Mouse (Mus musculus) midbrain, postnatal 0 days (tissue): Measurements from ENCODE around the gene Cd6. TPM values are rescaled to one million over a fixed set of nuclear protein-coding genes. Genes with fewer than 3 reads are reported as not detected.
A peak's percentile ranks its signal among the peaks of the same experiment; 100 is the strongest.

Source experiments
- ATAC-seq: fragments of 200-750 bp; cut with Nextera tagmentation; 2 replicates; pipeline ENCODE4 v1.8.0; 2017; ENCODE audit warnings: moderate number of reproducible peaks, mild to moderate bottlenecking, moderate TSS enrichment, moderate library complexity; ENCODE audit not compliant: low FRiP score
- DNase-seq: peaks from one replicate; pipeline ENCODE4 v3.0.0-alpha.2; 2015; ENCODE audit warnings: low spot score
- H3K27ac ChIP-seq: fragments of 300-500 bp; sonication (generic); 2 replicates; pipeline ENCODE4 v1.5.1; 2014; ENCODE audit warnings: low read depth, mild to moderate bottlenecking, low read length, mixed read lengths
- H3K27me3 ChIP-seq: fragments of 300-500 bp; sonication (generic); 2 replicates; pipeline ENCODE4 v1.6.1; 2014; ENCODE audit warnings: low read length, control low read depth, mixed read lengths; ENCODE audit not compliant: insufficient read depth
- H3K36me3 ChIP-seq: fragments of 300-500 bp; sonication (generic); 2 replicates; pipeline ENCODE4 v1.6.1; 2014; ENCODE audit warnings: low read length, control low read depth, mixed read lengths; ENCODE audit not compliant: insufficient read depth
- H3K4me1 ChIP-seq: fragments of 300-500 bp; sonication (generic); 2 replicates; pipeline ENCODE4 v1.6.1; 2014; ENCODE audit warnings: mild to moderate bottlenecking, control low read depth, antibody characterized with exemption, low read length, mixed read lengths; ENCODE audit not compliant: insufficient read depth
- H3K4me2 ChIP-seq: fragments of 300-500 bp; sonication (generic); 2 replicates; pipeline ENCODE4 v1.6.1; 2014; ENCODE audit warnings: low read depth, mild to moderate bottlenecking, low read length, mixed read lengths; ENCODE audit not compliant: poor library complexity, severe bottlenecking
- H3K4me3 ChIP-seq: fragments of 300-500 bp; sonication (generic); 2 replicates; pipeline ENCODE4 v1.5.1; 2014; ENCODE audit warnings: low read depth, mild to moderate bottlenecking, low read length, moderate library complexity
- H3K9ac ChIP-seq: fragments of 300-500 bp; sonication (generic); replicated peaks from 2 replicates; pipeline ENCODE4 v1.6.1; 2014; ENCODE audit warnings: mild to moderate bottlenecking, low read length, moderate library complexity, mixed read lengths; ENCODE audit not compliant: poor library complexity, severe bottlenecking
- H3K9me3 ChIP-seq: fragments of 300-500 bp; sonication (generic); 2 replicates; pipeline ENCODE4 v1.6.1; 2016; ENCODE audit warnings: low read length, control low read depth
- CTCF ChIP-seq: IDR thresholded peaks from 2 replicates; pipeline ENCODE4 v1.5.1; 2016; ENCODE audit warnings: antibody characterized with exemption, mild to moderate bottlenecking
- WGBS: fragments of 180-500 bp; shearing (Covaris S2); extraction: QIAGEN DNeasy Blood & Tissue Kit; methylation state at CpG from one replicate; pipeline ENCODE4 v1.1.7; 2014; 5-methylcytosine and 5-hydroxymethylcytosine counted together
- polyA plus RNA-seq: library from polyadenylated mRNA; unstranded; fragments of >200 nt; fragmentation: Nextera tagmentation; extraction: Ambion mirVana; gene quantifications from 2 replicates; pipeline ENCODE4 v1.2.1, GENCODE M21; 2015
- total RNA-seq: library from RNA; depleted of rRNA; stranded (reverse); fragments of >200 nt; gene quantifications from 2 replicates; pipeline ENCODE4 v1.2.3, GENCODE M21; 2014

Gene Cd6
- total and polyA plus RNA-seq, 2 experiments from 2014 or later: 0.22 TPM; not detected in 1

DNA sequence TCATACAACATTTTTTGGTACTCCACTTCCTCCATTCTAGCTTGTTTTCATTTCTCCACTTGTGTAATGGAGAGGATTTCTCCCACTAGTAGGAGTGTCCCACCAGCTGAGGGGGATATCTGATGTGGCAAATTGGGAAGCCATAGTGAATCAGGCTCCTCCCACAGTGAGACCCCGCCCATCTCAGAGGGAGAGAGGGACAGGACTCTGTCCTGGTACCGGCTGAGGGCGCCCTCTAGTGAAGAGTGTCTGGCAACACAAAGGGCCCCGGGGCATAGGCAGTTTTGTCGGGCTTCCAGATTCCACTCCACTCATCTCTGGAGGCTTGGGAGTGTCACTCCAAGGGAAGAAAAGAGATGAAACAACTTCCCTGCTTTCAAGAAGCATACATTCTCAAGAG lies 1.6 kb upstream of the Cd6 start:
- Histone ChIP-seq H3K9ac (no peak overlapping the region), H3K4me3 (no peak overlapping the region), H3K36me3 (no peaks in the 10 kb centered on the region), H3K27ac (no peak overlapping the region), H3K9me3 (no peaks in the 10 kb centered on the region), H3K27me3 (no peaks in the 10 kb centered on the region), H3K4me2 (no peak overlapping the region), H3K4me1 (no peaks in the 10 kb centered on the region)
- 13% methylated on average over 5 of the region's 5 CpGs for WGBS
- 0 out of 2 replicates have a peak, but pooled peaks have one; percentile 44 for ATAC-seq
- peak; percentile 64 for DNase-seq
- peak; percentile 60 for TF ChIP-seq CTCF

DNA sequence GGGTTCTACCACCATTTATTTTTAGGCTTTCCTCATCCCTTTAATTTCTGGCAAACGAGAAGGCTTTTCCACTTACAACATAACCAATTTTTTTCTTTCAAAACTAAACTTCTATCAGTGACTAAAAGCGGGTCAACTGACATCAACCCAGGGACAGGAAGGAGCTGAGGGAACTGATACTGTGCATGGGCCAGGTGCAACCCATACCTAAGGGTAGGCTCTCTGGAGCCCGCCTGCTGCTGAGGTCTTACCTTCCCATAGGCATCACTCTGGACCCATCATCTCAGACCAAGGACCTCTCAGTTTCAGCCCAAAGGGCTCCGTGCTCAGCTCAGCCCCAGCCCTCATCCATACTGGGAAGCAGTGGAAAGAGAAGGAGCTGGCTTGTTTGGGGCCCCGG lies 1.5 kb downstream of the Cd6 start:
- H3K36me3 ChIP-seq: no peaks in the 10 kb centered on the region
- H3K4me2 ChIP-seq: no peak overlapping the region
- H3K27me3 ChIP-seq: no peaks in the 10 kb centered on the region
- no peak for TF ChIP-seq CTCF
- no peak for ATAC-seq
- DNase-seq: no peak
- H3K9ac ChIP-seq: no peak overlapping the region
- H3K4me3 ChIP-seq: no peak overlapping the region
- no peak overlapping the region for H3K27ac ChIP-seq
- WGBS: 94% methylated on average over 5 of the region's 5 CpGs
- H3K9me3 ChIP-seq: no peaks in the 10 kb centered on the region
- no peaks in the 10 kb centered on the region for H3K4me1 ChIP-seq

DNA sequence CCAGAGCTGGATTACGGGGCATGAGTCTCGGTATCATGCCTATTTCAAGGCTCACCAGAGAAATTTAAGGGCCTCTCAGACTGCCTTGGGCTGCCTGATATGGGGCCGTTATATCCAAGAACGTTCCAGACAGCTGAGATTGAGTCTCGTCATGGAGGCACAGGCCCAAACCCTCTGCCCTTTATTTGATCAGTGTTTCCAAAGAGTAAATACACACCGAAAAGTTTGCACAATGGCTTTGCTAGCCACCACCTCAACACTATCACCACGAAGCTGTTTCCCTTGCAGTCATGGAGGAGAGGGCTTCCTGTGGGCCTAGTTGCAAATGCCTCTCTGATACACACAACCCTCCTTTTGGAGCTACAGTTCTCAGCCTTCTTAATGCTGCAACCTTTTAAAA lies 5.8 kb downstream of the Cd6 start:
- no peak for TF ChIP-seq CTCF
- H3K4me3 ChIP-seq: no peak overlapping the region
- H3K36me3 ChIP-seq: no peaks in the 10 kb centered on the region
- H3K4me1 ChIP-seq: no peaks in the 10 kb centered on the region
- H3K4me2 ChIP-seq: no peak overlapping the region
- H3K9me3 ChIP-seq: no peaks in the 10 kb centered on the region
- no peak overlapping the region for H3K9ac ChIP-seq
- no peak for ATAC-seq
- 92% methylated on average over 7 of the region's 7 CpGs for WGBS
- no peaks in the 10 kb centered on the region for H3K27me3 ChIP-seq
- DNase-seq: no peak
- no peak overlapping the region for H3K27ac ChIP-seq

DNA sequence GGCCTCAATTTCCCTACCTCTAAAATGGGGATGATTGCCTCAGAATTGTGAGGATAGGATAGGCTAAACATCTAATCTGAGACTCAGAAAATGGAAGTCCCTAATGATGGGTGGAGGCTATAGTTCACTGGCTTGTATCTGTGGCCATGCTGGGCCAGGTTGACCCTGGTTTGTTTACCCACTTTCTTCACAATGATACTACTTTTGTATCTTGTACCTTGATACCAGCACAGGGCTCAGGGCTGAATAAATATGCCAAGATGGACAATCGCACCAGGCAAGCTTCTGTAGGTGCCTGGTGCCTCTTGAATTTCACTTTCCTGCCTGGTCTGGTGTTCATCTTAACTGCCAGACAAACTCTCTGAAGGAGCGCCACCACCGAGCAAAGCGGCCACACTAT lies 7.3 kb downstream of the Cd6 start:
- H3K9ac ChIP-seq: no peak overlapping the region
- DNase-seq (no peak), ATAC-seq (no peak)
- H3K9me3 ChIP-seq: no peaks in the 10 kb centered on the region
- no peak overlapping the region for H3K27ac ChIP-seq
- no peak for TF ChIP-seq CTCF
- H3K4me2 ChIP-seq: no peak overlapping the region
- no peaks in the 10 kb centered on the region for H3K4me1 ChIP-seq
- H3K27me3 ChIP-seq: no peaks in the 10 kb centered on the region
- no peak overlapping the region for H3K4me3 ChIP-seq
- WGBS: 91% methylated on average over 4 of the region's 4 CpGs
- H3K36me3 ChIP-seq: no peaks in the 10 kb centered on the region

DNA sequence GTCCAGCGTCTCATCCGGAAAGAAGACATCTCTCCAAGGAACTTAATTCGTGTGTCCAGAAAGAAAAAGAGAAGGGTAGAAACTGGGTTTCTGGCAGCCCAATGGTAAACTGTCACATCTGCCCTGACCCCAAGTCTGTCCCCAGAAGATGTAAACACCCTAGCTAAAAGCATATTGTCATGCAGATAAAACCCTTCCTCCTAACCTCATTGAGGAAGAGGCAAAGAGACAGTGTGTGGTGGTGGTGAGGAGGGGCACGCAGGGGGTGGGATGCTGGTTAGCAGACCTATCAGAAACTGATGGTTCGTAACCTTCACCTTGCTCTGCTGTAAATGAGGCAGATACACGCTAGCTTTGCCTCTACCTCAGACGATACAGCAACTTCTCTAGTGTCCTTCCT lies 8.5 kb downstream of the Cd6 start:
- Histone ChIP-seq H3K9ac (no peak overlapping the region), H3K27me3 (no peaks in the 10 kb centered on the region), H3K27ac (no peak overlapping the region), H3K9me3 (no peaks in the 10 kb centered on the region), H3K36me3 (no peaks in the 10 kb centered on the region), H3K4me2 (no peak overlapping the region), H3K4me1 (no peaks in the 10 kb centered on the region), H3K4me3 (no peak overlapping the region)
- DNase-seq (no peak), ATAC-seq (no peak)
- 61% methylated on average over 7 of the region's 7 CpGs for WGBS
- no peak for TF ChIP-seq CTCF

DNA sequence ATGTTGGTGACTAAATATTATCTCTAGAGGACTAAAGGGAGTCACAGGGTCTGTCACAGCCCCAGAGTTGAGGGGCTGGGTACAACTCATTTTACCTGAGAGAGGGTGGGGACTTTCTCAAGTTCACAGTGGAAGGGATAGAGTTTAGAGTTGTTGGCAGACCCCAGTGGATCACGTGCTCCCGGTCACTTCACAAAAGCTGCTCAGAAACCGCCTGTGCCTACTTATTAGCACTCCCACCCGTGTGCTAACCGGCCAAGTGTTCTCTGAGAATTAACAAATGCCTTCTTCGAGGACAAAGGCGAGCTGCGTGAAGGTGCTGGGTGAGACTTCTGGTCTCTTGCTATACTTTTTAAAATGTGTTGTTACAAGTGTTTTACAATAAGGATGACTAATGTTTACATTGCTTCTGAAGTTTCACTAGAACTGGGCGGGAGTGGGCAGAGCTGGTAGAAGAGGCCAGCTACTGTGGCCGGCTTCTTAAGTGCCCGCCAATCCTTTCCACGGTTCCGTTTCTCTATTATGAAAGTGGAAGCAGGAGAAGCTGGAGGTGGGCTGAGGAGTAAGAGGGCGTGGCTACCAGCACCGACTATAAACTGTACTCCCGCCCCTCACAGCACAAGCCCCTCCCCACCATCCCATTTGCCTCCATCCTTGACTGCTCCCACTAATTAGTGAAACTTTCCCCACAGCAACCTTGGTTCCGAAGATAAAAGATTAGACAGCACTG lies 11.5 kb downstream of the Cd6 start:
- no peak for TF ChIP-seq CTCF
- Histone ChIP-seq H3K9ac (no peak overlapping the region), H3K36me3 (no peaks in the 10 kb centered on the region), H3K4me2 (no peak overlapping the region), H3K9me3 (no peaks in the 10 kb centered on the region), H3K4me1 (no peaks in the 10 kb centered on the region), H3K4me3 (no peak overlapping the region), H3K27ac (no peak overlapping the region), H3K27me3 (no peaks in the 10 kb centered on the region)
- ATAC-seq: no peak
- no peak for DNase-seq
- WGBS: 43% methylated on average over 17 of the region's 17 CpGs
